Mouse (Mus musculus) CD4-positive naive resting alpha-beta T cell, adult 76 days (primary cell): ENCODE measurements around the gene Zfp119a. TPM values are rescaled to one million over a fixed set of nuclear protein-coding genes. Genes with fewer than 3 reads are reported as not detected.

Source experiments
- total RNA-seq: library from RNA; stranded (reverse); gene quantifications from one replicate; pipeline ENCODE4 v1.2.4, GENCODE M21; 2023

Zfp119a gene
- total RNA-seq, result 17.6 TPM

DNA sequence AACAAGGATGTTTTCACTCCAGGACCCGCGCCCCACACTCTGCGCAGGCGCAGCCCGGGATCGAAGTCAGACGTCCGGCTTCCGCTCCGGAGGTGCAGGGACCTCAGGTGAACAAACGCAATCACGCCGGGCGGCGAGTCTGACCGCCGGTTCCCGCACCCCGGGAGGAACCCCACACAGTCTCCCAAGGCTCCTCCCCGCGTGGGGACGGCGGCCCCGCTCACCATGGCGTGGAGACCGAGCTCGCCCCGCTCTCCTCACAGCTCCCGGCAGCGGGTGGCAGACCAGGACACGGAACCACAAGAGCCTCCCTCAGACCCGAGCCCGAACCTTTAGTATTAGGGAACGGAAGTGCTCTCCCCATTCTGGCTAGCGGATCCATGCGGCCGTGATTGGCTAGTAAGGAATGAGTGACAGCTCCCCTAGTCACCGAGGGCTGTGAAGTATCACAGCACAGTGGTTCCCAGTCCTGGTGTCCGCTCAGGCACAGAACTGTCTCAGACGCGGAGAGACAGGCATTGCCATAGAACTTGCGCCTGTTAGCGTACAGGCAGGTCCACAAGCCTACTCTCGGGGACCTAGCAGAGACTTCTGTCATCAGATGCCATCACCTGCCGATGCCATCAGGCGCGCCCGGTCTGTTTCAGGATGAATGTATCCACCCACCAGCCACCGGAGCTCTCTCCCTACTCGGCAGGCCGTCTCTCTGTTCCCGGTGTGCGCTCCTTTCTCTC is at the start of gene Zfp119a:
Gene Zfp119a, minus strand, starts transcription at position 295 of the 734 bp plus-strand sequence.

Other genes starting within 250 kb of the Zfp119a start
- 33.7 TPM for gene Pot1b, start 166.3 kb downstream of the Zfp119a start, total RNA-seq
- gene Adgre4, start 128.9 kb downstream of the Zfp119a start, total RNA-seq, result 2.7 TPM
- 29.9 TPM for gene Zfp959, start 13.2 kb upstream of the Zfp119a start, total RNA-seq
- 5.0 TPM for gene Zfp119b, start 70.6 kb upstream of the Zfp119a start, total RNA-seq
- 2.3 TPM for gene Ebi3, start 73.7 kb upstream of the Zfp119a start, total RNA-seq
- gene Yju2, start 80.2 kb upstream of the Zfp119a start, total RNA-seq, result 51.7 TPM
- gene Shd, start 91.5 kb upstream of the Zfp119a start, total RNA-seq, result 2.5 TPM
- not detected for gene Fsd1, start 107.6 kb upstream of the Zfp119a start, total RNA-seq
- gene Stap2, start 126.7 kb upstream of the Zfp119a start, total RNA-seq, result 0.88 TPM
- gene Mpnd, start 126.8 kb upstream of the Zfp119a start, total RNA-seq, result 56.3 TPM
- gene Sh3gl1, start 157.7 kb upstream of the Zfp119a start, total RNA-seq, result 106 TPM
- gene Chaf1a, start 161.5 kb upstream of the Zfp119a start, total RNA-seq, result 1.3 TPM
- 73.3 TPM for gene Ubxn6, start 196.1 kb upstream of the Zfp119a start, total RNA-seq
- gene Hdgfl2, start 200.7 kb upstream of the Zfp119a start, total RNA-seq, result 96.3 TPM
- gene Plin4, start 230.9 kb upstream of the Zfp119a start, total RNA-seq, result not detected
- gene Plin5, start 238.7 kb upstream of the Zfp119a start, total RNA-seq, result not detected
- gene Lrg1, start 243.1 kb upstream of the Zfp119a start, total RNA-seq, result not detected